Mouse (Mus musculus) neutrophil, adult 5-6 weeks (primary cell): Measurements from ENCODE around the gene Wdr35. TPM values are rescaled to one million over a fixed set of nuclear protein-coding genes. Genes with fewer than 3 reads are reported as not detected.
"Not testable (repeated sequence)": the region's sequence is repeated elsewhere in the genome, so short reads cannot be mapped to it uniquely, and the experiment has no call there.

Experiments used
- ATAC-seq: fragments of 151-379, 151-347 bp; 2 replicates; pipeline ENCODE4 v1.8.0; 2017; ENCODE audit warnings: mild to moderate bottlenecking, moderate TSS enrichment; ENCODE audit not compliant: insufficient number of reproducible peaks, poor library complexity, low FRiP score, severe bottlenecking; ENCODE audit errors: extremely low read depth
- total RNA-seq: library from RNA; stranded (forward); fragments of 200-1000 nt; gene quantifications from 2 replicates; pipeline ENCODE4 v1.2.3, GENCODE M21; 2017

The Wdr35 gene
- total RNA-seq, 1 experiment from 2014 or later = 0.35 TPM

DNA sequence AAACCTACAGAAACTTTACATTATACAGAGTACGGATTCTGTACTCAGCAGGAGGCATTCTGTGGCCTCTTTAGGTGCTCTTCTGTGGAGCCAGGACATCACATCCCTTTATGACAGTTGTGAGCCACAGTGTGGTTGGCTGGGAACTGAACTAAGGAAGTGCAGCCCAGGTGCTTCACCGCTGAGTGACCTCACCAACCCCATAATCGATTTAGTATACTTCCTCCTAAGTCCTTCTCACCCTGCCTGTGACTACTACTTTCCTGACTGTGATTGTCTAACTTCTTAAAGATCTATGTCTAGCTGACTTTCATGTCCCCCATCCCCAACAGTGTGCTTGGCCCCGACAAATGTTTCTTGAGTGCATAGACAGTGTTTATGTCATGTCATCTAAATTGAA lies 24.6 kb downstream of the Wdr35 start:
- ATAC-seq = peak; percentile 38; the same call in 1 of the 2 replicates

DNA sequence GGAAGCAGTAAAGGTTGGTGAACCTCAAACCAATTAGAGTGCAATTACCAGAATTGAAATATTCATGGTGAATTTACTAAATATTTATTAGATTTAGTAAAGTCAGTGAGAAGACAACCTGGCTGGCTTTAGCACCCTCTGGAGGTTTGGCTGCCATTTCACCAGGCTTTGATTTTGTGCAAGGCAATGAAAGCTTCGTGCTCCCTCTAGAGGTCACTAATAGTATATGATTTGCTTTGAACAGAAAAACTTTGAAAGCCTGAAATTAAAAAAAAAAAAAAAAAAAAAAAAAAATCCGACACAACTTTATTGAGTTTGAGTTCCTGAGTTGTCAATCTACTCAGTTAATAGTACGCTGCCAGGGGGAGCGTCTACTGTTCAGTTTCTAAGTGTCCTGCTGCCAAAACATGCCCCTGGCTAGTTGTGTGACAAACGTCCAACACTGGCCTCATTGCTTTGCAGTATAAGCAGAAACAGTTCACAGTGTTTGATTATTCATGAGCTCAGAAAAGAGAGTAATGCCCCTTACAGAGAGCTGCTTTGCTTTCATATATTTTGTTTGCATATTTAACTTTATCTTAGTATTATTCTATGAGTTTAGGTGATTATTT lies 28.5 kb downstream of the Wdr35 start:
- ATAC-seq = peak; percentile 90

- ATAC-seq = no peak
Observed at GRCm38 (mm10) chr12:9007146-9007545, 33.5 kb downstream of the Wdr35 start.

- no peak for ATAC-seq
Observed at GRCm38 (mm10) chr12:9007811-9008210, 34.1 kb downstream of the Wdr35 start.

DNA sequence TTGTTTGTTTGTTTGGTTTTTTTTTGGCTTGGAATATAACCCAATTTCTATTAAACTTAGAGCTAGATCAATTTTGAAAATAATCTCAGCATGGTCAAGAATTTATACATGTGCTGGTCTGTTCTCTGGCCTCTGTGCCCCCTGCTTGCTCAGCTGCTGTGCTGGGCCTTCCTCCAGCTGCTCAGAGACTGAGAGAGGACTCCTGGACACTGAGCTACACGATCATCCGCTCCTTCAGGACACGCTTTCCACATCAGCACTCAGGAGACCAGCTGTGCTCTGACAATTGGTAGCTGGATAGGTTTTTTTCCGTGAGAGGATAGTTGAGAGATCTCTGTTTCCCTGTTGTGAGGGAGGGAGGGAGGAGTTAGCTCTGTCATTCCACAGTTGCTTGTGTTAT lies 36.6 kb downstream of the Wdr35 start:
- ATAC-seq = no peak

GRCm38 (mm10) chr12:9016376-9016775 lies 42.7 kb downstream of the Wdr35 start:
- no peak for ATAC-seq

GRCm38 (mm10) chr12:9020431-9020830 lies 46.7 kb downstream of the Wdr35 start:
- no peak for ATAC-seq

DNA sequence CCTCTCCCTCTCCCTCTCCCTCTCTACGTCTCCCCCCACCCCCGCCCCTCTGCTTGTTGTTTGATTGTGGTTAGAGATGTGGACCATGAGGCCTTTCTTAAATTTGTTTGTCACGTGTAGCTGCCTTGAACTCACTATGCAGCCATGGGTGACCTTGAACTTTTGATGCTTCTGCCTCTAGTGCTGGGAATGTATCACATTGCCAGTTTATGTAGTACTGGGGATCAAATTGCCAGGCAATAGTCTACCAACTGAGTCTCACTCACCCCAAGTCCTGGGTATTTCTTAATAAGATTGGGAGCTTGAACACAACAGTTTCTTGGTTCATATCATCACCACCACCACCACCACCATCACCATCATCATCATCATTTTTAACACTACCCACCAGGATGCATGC lies 47.3 kb downstream of the Wdr35 start:
- ATAC-seq = no peak

- no peak for ATAC-seq
Observed at GRCm38 (mm10) chr12:9023031-9023430, 49.3 kb downstream of the Wdr35 start.

- no peak for ATAC-seq
Observed at GRCm38 (mm10) chr12:9024071-9024470, 50.4 kb downstream of the Wdr35 start.

- no peak for ATAC-seq
Observed at GRCm38 (mm10) chr12:9024736-9025135, 51.0 kb downstream of the Wdr35 start.

DNA sequence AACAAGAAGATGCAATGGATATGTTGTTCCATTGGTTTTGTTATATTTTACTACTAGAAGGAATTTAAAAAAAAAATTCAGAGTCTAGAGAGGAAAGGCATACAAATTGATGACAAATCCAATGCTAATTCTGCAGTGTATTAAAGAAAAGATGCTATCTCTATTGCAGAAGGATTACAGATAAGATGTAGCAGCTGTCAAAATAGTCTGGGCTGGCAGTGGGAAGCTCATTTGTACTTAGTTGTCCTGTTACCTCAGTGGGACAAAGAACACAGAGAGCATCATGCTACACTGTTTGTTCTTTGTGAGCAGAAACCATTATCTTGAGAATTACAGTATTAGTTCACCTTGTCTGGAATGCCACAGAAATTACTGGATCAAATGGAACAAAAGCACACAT lies 53.2 kb downstream of the Wdr35 start:
- ATAC-seq = no peak

DNA sequence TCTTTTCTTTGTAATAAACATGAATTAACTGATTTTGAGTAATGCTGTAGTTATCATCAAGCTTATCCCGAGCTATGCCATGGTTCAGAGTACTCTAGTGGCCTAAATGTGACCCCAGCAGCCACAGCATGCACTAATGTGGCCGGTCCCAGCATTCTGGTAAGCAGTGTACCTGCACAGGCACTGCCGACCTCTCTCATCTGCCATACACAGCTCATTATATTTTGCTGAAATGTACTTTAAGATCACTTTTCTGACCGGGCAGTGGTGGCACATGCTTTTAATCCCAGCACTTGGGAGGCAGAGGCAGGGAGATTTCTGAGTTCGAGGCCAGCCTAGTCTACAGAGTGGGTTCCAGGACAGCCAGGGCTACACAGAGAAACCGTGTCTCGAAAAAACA lies 55.1 kb downstream of the Wdr35 start:
- ATAC-seq = not testable (repeated sequence)

DNA sequence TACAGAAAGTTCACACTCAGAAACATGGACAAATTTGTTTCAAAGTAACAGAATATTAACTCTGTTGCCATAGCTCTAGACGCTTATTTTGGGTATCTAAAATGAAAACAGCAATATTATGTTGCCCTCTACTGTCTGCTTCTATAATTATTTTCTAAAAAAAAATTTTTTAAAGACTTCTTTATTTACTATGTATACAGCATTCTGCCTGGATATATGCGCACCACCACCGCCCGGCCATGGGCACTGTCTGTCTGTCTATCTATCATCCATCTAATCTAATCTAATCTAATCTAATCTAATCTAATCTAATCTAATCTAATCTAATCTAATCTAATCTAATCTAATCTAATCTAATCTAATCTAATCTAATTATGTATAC lies 55.8 kb downstream of the Wdr35 start:
- ATAC-seq = no peak

DNA sequence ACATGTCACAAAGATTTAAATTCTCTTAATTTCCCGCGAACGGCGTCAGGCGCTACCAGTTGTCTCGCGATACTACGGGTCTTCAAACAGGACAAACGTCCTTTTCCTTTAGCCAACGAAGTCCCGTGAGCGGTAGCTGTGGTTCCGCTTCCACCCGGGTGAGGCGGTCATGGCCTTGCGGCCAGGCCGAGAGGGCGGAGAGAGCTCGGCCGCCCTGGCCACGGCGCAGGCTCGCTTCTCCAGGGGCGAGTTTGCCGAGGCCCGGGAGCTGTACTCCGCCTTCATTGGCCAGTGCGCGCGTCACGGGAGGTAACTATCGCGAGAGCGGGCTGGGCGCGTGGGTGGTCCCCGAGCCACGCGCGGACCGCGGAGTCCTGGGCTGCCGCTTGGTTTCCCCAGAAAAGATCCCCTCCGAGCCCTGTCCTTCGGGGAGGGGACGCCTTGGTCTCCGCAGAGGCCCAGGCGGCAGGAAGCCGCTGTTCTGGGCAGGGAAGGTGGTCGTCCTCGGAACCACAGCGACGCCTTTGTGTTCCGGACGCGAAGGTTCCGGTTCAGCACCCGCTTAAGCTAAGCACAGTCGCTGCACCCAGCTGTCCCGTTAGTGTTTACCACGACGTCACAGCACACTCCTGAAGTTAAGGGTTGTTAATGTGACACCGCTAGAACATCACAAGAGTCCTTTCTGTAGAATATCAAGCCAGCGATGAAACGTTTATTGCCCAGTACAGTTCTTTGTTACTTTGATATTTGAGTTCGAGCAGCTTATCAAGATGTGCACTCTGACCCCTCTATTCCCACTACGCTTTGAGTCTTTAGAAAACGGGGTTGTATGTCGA lies 56.4 kb downstream of the Wdr35 start, which contains the start of gene Ttc32:
Ttc32 (plus strand) TSS at position 110 of the 836 bp plus-strand sequence.
- ATAC-seq = peak; percentile 80

- no peak for ATAC-seq
Observed at GRCm38 (mm10) chr12:9031166-9031565, 57.5 kb downstream of the Wdr35 start.

- ATAC-seq = no peak
Observed at GRCm38 (mm10) chr12:9033140-9033539, 59.4 kb downstream of the Wdr35 start.

DNA sequence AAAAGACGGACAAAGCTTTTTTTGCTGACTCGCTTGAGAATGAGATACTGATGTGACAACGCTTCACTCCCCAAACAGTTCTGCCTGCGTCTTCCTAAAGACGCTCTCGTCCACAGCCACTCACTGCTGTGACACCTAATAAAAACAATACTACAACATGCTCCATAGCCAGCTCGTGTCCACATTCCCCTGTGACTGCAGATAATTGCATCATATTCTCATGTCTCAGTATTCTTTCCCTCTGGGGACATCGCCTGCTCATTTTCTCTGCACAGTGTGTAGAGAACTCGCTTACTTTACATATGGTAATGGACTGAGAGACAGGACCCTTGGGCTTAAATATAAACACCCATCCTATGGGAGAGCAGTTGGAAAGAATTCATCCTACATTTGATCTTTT lies 62.7 kb downstream of the Wdr35 start:
- no peak for ATAC-seq

- ATAC-seq = no peak
Observed at GRCm38 (mm10) chr12:9040177-9040576, 66.5 kb downstream of the Wdr35 start.

GRCm38 (mm10) chr12:9040686-9041085 lies 67.0 kb downstream of the Wdr35 start:
- no peak for ATAC-seq
